8 mouse cellular contexts compared by ENCODE assay signal in genomic region chr11:106036548-106037417, GRCm38 (mm10). TPM values are rescaled to one million over a fixed set of nuclear protein-coding genes. Genes with fewer than 3 reads are reported as not detected.
DNase-seq lines count a peak whose midpoint lies in the region; ATAC-seq lines count a peak whose summit lies in the region.

Dcaf7 (plus strand) TSS chr11:106036872.

- peak; percentile 98 for DNase-seq in adipocyte (ENCODE audit: low spot score)
- peak; percentile 99 for DNase-seq in embryo, embryonic 10 days (ENCODE audit: low spot score)
- DNase-seq in gastrocnemius, postnatal 10 days: peak; percentile 93
- DNase-seq in induced T-regulatory cell, adult 2 months (ENCODE audit: low read depth): peak; percentile 100
- peak; percentile 96 to 100 for DNase-seq in left cerebral cortex, adult 9 months (ENCODE audit: low spot score in 2 of 2)
- peak; percentile 97 for DNase-seq in right cerebral cortex, postnatal 14 days
- peak; percentile 97 for DNase-seq in urinary bladder, postnatal 36 days (ENCODE audit: low spot score in 2 of 2)

- ATAC-seq in megakaryocyte progenitor cell, adult 5-6 weeks (replicated peaks; ENCODE audit: poor library complexity): peak; percentile 91

RNA-seq across cellular contexts. Expression of gene Dcaf7, which starts in this region (rescaled TPM):
- 10 to 100 TPM; 39.2 to 40.9 TPM for total RNA-seq in gastrocnemius, postnatal 10 days (2021)
- total RNA-seq in megakaryocyte progenitor cell, adult 5-6 weeks (2015): 46.2 and 48.8 TPM in 2 replicates
- 45.5 and 48.9 TPM in 2 replicates for total RNA-seq in megakaryocyte progenitor cell, adult 5-6 weeks (2017)

Comparison
In these comparisons a context has a peak if more than half of its experiments do, and no peak if none do; other contexts are left out.
1. Peak in every context shown above with its lines: DNase-seq and ATAC-seq.